Mouse (Mus musculus) adrenal gland, postnatal 4 days (tissue): ENCODE data around the gene Cd3eap. TPM values are rescaled to one million over a fixed set of nuclear protein-coding genes. Genes with fewer than 3 reads are reported as not detected.

ENCODE experiments used
- DNase-seq, 2 experiments: peaks; one replicate each; pipeline ENCODE4 v3.0.0; 2021 to 2022; ENCODE audit warnings: low spot score in 2 of 2, mixed read lengths in 2 of 2
- total RNA-seq, 2 experiments: library from RNA; stranded (reverse); gene quantifications; 2 replicates each; pipeline ENCODE4 v1.2.3; 2021

The Cd3eap gene
- total RNA-seq, 2 experiments from 2014 or later, result 14.1 to 16.1 TPM

DNA sequence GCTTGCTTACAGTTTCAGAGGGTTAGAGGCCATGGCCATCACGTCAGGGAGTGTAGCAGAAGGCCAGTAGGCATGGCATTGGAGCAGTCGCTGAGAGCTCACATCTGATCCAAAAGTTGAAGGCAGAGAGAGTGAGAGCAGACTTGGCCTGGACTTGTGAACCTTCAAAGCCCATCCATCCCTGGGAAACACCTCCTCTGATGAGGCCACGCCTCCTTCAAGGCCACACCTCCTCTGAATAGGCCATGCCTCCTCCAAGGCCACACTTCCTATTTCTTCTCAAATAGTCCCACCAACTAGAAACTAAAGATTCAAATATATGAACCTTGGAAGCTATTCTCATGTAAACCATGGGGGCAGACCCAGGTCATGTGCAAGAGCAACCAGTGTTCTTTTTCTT, 23.7 kb downstream of the Cd3eap start:
- no peak for DNase-seq

DNA sequence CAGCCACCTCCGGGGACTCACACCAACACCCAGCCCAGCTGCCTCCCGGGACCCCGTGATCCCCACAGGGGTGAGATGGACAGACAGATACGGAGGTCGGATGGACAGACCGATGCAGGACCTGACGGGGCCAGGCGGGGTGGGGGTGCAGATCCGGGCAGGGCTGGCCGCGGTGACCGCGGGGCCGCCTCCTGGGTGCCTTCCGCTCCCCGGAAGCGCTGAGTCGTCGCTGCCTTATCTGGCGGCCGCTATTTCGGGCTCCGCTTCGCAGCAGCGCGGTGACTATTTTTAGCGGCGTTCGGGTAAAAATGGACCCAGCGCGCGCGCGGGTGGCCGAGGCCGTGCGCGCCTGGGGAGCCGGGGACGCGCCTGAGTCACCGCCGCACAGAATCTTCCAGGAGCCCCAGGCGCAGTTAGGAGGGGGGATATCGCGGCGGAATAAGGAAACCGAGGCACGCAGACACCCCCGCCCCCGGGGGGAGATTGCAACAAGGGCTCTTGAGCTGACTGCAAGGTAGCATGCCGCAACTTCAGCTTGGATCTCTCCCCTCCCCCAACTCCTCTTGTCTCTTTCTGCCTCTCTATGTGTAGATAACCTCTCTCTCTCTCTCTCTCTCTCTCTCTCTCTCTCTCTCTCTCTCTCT, 26.5 kb downstream of the Cd3eap start:
- peak; percentile 52 to 59 for DNase-seq

DNA sequence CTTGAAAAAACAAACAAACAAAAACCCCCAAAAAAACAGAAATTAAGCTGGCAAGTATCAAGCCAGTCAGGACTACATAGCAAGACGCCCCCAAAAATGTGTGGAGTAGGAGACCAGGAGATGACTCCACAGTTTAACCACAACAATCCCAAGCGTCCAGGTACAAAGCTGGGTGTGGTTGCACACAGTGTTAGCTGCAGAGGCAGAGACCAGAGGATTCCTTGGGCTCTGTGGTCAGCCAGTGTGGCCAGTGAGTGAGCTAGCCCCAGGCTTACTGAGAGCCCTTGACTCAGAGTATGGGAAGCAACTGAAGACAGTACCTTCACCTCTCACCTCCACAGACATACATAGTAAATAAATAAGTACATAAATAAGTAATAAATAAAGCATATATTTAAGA, 27.4 kb downstream of the Cd3eap start:
- no peak for DNase-seq

DNA sequence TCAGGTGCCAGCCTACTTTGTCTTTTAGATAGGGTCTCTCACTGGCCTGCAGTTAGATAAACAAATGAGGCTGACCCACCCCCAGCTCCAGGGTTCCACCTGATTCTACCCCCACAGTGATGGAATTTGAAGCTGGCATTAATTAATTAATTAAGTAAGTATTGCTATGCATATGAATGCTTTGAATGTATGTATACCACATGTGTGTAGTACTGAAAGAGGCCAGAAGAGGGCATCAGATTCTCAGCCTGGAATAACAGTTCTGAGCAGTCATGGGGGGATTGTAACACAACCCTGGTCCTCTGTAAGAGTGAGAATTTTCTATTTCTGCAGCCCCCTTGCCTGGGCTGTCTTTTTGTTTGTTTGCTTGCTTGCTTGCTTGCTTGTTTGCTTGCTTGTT, 30.9 kb downstream of the Cd3eap start:
- no peak for DNase-seq

DNA sequence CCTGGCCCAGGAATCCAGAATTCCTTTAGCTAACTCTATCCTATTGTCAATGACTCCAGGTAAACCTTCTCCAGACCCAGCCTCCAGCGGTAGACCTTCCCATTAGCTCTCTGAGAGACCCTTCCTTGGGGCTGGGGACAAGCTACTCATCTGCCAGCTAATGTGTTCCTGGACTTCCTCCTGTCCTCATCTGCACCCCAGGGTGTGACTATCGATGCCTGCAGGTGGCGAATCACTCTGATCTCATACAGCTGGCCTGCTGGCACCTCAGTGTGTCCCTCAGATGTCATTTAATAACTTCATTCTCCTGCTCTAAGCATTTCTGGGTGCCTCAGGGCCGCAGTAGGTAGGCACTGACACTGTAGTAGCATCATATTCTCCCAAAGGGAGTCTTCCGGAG, 31.5 kb downstream of the Cd3eap start:
- DNase-seq, result no peak

DNA sequence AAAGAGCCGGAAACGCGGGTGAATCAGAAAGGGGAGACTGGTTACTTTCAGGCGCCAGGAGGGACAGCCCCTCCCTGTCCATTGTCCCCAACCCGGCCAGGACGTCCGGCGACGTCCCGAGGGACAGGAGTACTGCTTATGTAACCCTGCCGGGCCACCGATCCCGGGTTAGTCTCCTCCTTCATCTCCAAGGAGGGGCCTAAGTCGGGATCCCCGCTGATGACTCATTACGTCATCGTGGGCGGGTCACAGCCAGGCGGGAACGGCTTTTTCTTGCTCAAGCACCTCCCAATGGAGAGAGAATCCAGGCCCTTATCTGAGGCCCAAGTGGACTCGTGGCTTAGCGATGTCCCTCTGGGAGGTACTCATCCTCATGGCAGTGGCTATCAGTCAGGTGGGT, 32.2 kb downstream of the Cd3eap start:
- peak; percentile 74 to 76 for DNase-seq

DNA sequence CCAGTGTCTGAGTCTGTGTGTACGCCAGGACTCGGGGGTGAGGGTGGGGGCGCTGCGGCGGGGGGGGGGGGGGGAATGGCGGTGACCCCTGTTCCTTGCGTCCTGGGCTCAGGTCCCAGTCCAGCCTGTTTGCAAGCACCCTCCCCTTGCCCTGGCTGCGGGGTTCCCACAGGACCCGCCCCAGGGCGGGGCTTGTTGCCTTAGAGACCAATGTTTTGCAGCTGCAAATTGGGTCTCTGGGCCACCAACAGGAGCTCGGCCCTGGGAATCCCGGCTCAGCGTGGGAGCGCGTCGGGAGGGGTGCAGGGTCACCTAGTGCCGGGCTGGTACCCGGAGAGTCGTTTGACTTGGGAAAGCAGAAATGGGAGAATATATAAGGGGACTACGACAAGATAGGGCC, 32.9 kb downstream of the Cd3eap start:
- DNase-seq, result peak; percentile 76 to 79

DNA sequence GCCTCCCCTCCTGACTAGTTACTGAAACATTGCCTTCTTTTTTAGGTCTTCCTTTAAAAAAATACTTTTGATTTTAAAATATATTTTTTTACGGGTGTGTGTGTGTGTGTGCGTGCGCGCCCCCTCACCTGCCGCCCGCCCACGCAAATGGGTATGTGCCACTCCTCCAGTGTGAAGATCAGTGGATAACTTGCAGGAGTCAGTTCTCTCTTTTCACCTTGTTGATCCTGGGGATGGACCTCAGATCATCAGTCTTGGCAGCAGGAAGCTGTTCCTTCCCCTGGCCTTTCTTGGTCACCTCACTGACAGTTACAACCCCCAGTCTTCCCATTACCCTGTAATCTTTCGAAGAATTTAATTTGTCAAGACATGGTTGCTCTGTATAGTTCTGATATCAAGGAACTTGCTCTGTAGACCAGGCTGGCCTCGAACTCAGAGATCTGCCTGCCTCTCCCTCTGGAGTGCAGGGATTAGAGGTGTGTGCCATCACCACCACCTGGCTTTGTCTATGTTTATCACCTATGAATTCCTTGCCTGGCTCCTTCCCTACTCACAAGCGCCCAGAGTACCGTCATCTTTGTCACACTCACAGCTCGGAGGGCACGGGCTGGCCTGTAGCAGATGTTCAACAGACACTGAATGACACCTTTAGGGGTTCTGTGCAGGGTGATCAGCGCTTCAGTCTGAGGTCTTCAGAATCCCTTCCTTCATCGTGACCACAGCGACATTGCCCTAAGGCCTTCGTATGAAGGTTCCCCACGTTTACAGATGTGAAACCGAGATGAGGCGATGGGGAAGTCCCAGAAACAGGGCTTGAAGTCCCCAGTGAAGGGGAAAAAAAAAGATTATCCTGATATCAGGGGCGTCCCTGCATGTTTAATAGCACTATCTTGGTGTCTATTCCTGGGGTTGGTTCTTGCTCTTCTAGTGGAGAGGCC, 33.8 kb downstream of the Cd3eap start:
- no peak for DNase-seq

DNA sequence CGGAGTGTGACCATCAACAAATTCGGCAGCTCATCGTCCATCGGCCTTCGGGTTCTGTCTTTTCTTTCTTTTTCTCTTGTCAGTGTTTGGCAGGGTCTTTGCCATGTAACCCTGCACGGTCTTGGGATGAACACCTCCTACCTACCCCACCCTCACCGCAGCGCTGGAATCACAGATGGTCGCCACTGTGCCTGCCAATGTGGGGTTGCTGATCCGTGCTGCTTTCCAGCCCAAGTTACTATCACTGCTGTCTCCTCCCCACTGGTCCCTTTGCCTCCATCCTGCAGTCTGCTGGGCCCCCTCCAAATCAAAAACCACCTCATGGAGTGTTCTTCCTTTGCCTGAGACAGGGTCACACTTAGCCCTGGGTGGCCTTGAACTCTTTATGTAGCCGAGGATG, 35.1 kb downstream of the Cd3eap start:
- DNase-seq, result no peak

DNA sequence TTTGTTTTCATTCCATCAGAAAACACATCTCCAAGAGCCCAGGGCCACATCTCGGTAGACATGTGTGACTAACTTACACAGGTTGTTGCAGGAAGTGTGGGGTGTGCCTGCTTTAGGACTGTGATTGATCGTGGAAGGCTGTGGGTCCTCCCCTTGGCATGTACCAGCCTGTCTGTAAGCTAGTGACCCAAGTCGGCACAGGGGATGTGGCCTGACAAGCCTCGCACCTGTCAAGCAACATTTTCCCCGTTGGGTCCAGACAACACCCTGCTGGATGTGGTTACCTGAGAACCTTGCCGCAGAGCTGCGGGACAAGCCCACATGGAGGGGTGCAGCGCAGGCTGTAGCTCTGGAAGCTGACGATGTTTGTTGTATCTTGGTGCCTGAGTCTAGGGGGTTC, 36.8 kb downstream of the Cd3eap start:
- DNase-seq, result no peak

DNA sequence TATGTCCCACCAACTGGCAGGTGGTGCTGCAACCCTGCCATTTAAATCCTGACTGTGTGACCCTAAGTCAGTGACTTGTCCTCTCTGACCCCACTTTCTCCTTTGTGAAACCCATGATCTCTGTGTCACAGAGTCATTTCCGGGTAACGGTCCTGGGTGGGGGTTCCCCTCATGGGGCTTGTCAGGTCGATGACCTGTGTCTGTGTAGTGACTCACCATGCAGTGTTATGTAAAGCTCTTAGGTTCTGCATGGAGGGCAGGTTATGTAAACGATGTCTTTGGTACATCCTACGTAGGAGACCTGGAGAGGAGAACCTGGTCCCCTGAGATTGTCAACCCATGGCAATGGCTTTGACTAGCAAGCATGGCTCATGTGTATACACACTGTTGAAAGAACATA, 37.8 kb downstream of the Cd3eap start:
- no peak for DNase-seq

DNA sequence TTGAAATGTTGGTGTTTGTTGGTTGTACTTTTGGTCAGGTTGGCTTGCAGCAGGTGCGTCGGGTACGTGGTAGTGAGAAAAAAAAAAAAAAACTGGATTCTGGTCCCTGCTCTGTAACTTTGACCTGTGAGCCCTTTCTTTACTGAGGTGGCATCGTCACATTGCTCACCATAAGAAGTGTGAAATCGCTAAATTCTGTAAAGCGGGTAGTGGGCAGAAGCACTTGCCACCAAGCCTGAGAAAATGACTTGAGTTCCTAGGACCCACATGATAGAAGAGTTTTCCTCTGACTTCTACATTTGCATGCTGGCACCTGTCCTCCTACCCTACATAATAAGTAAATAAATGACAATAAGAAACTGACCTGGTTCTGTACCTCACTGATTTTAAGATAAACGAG, 38.6 kb downstream of the Cd3eap start:
- DNase-seq, result no peak

DNA sequence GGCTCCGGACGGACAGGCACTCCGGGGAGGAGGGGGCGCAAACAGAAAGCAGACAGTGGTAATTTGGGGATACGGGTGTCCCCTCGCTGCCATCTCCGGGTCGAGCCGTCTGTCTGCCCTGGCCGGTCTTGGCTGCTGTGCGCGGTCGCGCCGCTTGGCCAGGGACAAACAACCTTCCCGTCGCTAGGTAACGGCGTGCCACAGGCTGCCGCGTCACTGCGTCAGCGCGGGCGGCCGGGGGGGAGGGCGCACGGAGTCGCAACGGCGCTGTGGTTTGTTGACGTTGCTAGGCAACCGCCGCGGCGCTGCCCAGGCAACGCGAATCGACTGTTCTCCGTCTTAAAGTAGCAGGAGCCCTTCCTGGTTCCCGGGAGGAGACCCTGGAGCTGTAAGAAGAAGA, 39.4 kb downstream of the Cd3eap start:
- DNase-seq, result peak; percentile 91

DNA sequence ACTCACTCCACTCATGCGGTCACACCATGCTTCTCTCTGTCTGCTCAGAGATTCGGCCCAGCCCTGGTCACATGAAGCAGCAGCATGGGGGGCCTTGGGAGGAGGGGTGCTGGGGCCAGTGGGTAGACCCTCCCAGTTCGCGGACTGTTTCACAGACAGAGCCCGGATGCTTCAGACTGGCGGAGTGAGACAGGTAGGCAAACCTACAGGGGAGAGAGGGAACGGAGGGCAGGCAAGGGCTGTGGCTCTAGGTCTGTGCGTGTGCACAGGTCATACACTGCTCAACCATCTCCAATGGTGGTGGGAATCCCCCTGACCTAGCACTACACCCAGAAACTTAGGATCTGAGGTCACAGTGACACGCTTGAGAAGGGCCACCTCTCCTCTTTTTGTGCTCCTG, 39.8 kb downstream of the Cd3eap start:
- DNase-seq, result no peak

DNA sequence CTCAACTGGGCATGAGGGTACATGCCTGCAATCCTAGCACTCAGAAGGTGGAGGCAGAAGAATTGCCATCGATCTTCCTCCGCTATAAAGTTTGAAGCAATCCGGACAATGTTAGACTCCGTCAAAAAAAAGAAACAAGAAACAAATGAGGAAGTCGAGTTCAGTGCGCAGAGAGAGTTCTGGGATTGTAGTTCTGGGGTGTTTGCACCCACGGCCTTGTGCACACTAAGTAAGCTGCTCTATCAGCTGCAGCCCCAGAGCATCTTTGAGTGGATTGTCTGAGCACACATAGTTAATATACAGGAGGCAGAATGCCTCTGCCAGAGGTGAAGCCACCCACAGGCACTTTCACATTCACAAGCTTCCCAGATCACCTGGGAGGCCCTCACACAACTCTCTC, 40.6 kb downstream of the Cd3eap start:
- no peak for DNase-seq

DNA sequence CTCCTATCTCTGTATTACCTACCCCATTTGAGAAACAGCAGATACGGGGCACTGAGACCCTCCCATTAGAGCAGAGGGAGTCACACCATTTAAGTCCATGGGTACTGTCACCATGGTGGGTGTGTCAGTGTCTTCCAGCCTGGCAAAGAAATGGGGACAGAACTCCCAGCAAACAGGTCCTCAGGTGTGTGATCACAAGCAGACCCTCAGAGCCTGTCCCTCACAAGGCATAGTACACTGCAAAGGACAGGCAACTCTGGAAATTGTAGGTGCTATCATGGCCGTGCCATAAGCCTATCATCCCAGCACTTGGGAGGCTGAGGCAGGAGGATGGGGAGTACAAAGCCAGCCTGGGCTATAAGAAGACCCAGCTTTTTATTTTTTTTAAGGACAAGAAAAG, 41.1 kb downstream of the Cd3eap start:
- DNase-seq, result no peak

DNA sequence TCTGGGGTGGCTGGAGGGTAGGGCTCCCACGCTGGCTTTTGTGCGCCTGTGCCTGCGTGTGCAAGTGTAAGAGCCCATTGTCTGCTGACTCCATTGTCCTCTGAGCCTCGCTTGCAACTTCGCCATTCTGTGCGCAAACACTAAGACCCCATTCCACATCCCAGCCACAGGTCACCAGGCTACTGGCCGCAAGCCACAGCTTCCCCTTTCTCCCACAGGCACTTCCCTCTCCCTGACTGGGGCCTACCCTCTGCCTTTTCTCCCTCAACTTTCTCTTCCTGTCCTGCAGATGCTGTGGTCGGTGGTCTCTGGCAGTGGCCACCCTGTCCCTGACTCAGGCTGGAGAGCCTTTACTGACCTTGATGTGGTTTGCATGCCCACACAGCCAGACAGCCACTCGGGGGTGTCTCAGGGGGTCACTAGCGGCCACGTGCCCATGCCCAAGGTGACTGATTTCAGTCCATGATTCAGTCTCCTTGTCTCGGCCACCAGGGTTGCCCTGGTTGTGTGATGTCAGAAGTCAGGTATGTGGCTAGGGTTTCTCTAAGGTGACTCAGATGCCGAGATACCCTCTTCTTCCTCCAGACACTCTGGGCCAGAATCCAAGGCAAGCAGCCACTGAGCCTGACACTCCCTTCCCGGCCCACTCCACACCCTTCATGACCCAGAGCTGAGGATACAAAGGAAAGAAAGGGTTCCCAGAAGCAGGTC, 42.7 kb downstream of the Cd3eap start:
- no peak for DNase-seq

DNA sequence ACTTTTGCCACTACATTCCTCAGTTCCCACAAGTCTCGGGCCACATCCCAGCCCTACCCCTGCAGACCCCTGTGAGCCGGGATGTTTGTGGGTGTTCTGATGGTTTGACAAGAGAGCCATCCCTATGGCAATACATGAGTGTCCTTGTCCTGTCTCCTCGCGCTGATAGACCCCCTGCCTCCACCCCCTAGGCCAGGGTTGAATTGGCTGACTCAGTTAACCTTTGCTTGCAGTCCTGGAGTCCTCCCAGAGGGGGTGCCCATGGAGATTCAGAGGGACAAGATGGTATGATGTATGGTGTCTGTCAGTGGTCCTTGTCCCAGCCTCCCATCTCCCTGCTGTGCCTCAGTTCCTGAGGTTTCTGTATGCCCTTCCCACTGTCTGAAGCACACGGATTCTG, 45.2 kb downstream of the Cd3eap start:
- DNase-seq, result no peak

DNA sequence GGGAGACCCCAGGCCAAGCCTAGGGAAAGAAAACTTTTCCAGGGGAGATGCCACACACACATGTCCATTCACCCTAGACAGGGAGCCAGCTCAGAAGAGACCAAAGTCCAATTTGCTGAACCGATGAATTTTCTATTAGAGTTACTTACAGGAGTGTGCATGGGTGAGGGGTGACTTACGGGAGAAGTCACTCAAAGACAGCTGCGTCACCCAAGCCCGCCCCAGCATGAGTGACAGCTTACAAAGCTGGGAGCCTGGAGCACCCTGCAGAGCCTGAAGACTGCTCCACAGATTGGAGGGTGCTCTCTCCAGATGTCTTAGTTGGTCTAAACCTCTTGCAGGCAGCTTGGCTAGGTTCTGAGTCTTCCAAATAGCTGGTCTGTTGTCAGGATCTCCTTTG, 47.3 kb downstream of the Cd3eap start:
- DNase-seq, result no peak

DNA sequence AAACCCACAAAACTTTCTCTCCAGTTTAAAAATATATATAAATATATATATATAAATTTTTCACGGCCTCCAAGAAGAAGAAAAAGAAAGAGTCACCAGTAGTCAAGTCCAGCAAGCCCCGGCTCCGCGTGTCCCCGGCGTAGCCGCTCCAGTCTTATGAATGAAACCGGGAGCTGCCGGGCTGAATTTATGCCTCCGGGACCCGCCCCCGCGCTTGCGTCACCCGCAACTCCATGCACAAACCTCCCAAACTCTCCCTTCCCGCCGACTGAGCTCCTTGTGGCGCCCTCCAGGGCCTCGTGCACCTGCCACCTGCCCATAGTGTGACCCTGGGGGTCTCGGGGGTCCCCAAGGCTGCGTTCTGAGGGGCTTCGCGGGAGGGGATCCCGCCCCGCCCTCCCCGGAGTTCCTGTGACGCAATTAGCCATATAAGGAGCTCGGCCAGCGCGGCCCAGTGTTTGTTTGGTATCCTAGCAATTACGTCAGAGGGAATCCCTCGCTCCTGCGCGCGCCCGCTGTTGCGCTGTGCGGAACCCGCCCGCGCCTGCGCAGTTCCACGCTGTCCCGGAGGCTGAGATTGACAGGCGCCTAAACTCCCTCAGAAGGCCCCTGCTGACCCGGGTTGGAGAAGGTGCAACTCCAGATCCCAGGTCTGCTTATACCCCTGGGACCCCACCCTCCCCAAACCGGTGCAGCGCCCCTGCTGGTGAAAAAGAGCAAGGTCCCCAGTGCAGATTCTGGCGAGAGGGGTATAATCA, 49.2 kb downstream of the Cd3eap start, which contains the start of gene Fosb:
Gene Fosb (minus strand): TSS at position 168 of the 758 bp plus-strand sequence.
- DNase-seq, result peak; percentile 75 to 87

DNA sequence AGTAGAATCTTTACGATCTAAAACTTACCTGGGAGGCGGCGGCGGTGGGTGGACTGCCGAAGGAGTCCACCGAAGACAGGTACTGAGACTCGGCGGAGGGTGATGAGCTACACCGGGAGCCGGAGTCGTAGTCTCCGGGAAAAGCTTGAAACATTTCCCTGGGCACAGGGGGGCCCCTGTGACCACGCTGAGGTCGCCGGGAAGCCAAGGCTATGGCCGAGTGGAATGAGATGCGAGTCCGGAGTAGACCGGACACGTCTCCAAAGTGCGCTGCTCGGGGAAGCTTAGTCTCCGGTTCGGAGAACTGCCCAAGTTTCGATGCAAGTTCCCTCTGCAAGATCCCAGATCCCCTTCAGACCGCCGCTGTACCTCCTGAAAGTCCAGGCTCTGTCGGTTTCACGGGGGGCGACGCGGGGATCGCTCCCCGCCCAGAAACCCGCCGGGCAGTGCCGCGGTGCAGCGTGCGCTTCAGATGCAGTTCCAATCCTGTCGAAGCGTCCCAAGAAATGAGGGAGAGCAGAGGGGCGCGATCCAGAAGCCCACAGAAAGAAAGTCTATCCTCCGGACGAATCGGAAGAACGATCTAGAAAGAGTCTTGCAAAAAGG, 49.9 kb downstream of the Cd3eap start:
- no peak for DNase-seq
